Mouse (Mus musculus): ENCODE measurements at regions not wholly inside any gene's neighbourhood (a gene's known extent, or its start where the extent isn't known, plus 50 kb on each side); places are given as distances from the start of the nearest gene placed in this dataset.
A peak's percentile ranks its signal among the peaks of the same experiment; 100 is the strongest.

- DNase-seq = no peak
Measured at GRCm38 (mm10) chr16:27507212-27507611, 118.5 kb downstream of the Ccdc50 start.

DNA sequence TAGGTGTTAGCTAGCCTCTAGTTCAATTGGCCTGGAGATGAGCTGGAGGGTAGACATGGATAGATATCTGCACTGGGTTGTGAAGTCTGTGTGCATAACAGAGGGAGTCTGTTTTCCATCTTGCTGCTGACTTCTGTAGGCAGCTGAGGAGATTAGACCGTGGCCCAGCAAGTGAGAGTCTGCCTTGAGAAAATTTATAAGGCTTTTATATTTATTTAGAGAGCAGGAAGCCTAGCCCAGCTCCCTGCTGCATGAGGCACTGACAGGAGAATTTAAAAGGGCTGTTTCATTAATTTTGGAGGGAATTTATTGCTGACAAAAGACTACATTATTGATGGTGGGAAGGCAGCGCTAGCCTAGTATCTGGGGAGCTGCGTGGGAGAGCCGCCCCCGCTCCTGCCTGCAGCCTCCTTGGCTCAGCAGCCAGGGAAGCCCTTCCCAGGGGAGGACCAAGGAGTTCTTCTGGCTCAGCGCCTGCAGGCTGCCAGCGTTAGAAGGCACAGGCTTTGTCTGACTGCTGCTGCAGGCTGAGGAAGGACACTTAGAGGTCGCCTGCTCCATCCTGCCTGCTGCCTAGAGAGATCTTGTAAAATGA is 135.0 kb downstream of the Ccdc50 start:
- DNase-seq = peak in 1 of 2 experiments; percentile 2

- DNase-seq = no peak
Measured at GRCm38 (mm10) chr16:27526669-27527068, 138.0 kb downstream of the Ccdc50 start.

DNA sequence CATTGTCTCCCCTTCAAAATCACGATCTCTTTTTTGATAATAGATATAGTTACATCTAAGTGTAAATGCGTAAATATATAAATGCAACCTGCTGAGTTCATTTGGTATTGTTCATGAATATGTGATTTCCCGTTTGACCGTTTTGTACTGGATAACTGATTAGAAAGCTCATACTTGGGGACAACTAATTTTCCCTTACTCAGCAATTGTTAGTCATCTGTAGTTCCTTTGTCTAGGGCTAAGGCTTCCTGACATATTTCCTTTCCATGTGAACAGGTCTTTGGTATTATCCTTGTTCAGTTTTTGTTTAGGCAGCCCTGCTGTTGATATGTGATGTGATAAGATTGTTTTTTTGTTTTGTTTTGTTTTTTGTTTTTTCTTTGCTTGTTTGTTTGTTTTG is 142.0 kb downstream of the Ccdc50 start:
- DNase-seq = no peak

Data from kidney, postnatal 36 days (tissue).